Mouse (Mus musculus) forebrain, embryonic 11.5 days (tissue): ENCODE data around the gene Cyp19a1. TPM values are rescaled to one million over a fixed set of nuclear protein-coding genes. Genes with fewer than 3 reads are reported as not detected.

Source experiments
- ATAC-seq: fragments of 200-750 bp; cut with Nextera tagmentation; replicated peaks from 2 replicates; pipeline ENCODE4 v1.8.0; 2017; ENCODE audit warnings: moderate TSS enrichment; ENCODE audit not compliant: low FRiP score
- DNase-seq: peaks from one replicate; pipeline ENCODE4 v3.0.0-alpha.2; 2017; ENCODE audit warnings: low spot score
- H3K27ac ChIP-seq: fragments of 300-500 bp; sonication (generic); 2 replicates; pipeline ENCODE4 v1.5.1; 2014; ENCODE audit warnings: low read depth, low read length
- H3K27me3 ChIP-seq: fragments of 300-500 bp; sonication (generic); 2 replicates; pipeline ENCODE4 v1.6.1; 2014; ENCODE audit warnings: mild to moderate bottlenecking, low read length, mixed read lengths; ENCODE audit not compliant: control insufficient read depth, insufficient read depth
- H3K36me3 ChIP-seq: fragments of 300-500 bp; sonication (generic); 2 replicates; pipeline ENCODE4 v1.6.1; 2014; ENCODE audit warnings: mild to moderate bottlenecking, low read length, moderate library complexity, mixed read lengths; ENCODE audit not compliant: control insufficient read depth, insufficient read depth
- H3K4me1 ChIP-seq: fragments of 300-500 bp; sonication (generic); replicated peaks from 2 replicates; pipeline ENCODE4 v1.6.1; 2014; ENCODE audit warnings: low read length, mixed read lengths; ENCODE audit not compliant: control insufficient read depth, insufficient read depth
- H3K4me2 ChIP-seq: fragments of 300-500 bp; sonication (generic); 2 replicates; pipeline ENCODE4 v1.6.1; 2014; ENCODE audit warnings: low read depth, mild to moderate bottlenecking, low read length, moderate library complexity, mixed read lengths; ENCODE audit not compliant: severe bottlenecking
- H3K4me3 ChIP-seq: fragments of 300-500 bp; sonication (generic); 2 replicates; pipeline ENCODE4 v1.5.1; 2014; ENCODE audit warnings: low read depth, low read length
- H3K9ac ChIP-seq: fragments of 300-500 bp; sonication (generic); 2 replicates; pipeline ENCODE4 v1.6.1; 2014; ENCODE audit warnings: low read length
- H3K9me3 ChIP-seq: fragments of 300-500 bp; sonication (generic); 2 replicates; pipeline ENCODE4 v1.6.1; 2016; ENCODE audit warnings: low read length, mixed read lengths; ENCODE audit not compliant: control insufficient read depth
- WGBS: fragments of 180-500 bp; shearing (Covaris S2); extraction: QIAGEN DNeasy Blood & Tissue Kit; methylation state at CpG from one replicate; pipeline ENCODE4 v1.1.7; 2014; 5-methylcytosine and 5-hydroxymethylcytosine counted together
- polyA plus RNA-seq: library from polyadenylated mRNA; unstranded; fragments of >200 nt; fragmentation: Nextera tagmentation; extraction: Ambion mirVana; gene quantifications from 2 replicates; pipeline ENCODE4 v1.2.1, GENCODE M21; 2014

Gene Cyp19a1
- not detected in 2 replicates for polyA plus RNA-seq

GRCm38 (mm10) chr9:54268010-54268409 lies at the start of gene Cyp19a1:
TSS of gene Cyp19a1 (minus strand) at chr9:54268110.
- H3K9ac ChIP-seq: no peak within 1 kb of the TSS
- H3K4me1 ChIP-seq: no peaks in the 10 kb centered on the region
- no peaks in the 10 kb centered on the region for H3K9me3 ChIP-seq
- no peak for ATAC-seq
- no peak for DNase-seq
- no peak within 1 kb of the TSS for H3K27ac ChIP-seq
- 87% methylated on average over 7 of the region's 7 CpGs for WGBS
- H3K36me3 ChIP-seq: no peaks in the 10 kb centered on the region
- no peaks in the 10 kb centered on the region for H3K27me3 ChIP-seq
- H3K4me2 ChIP-seq: no peak within 1 kb of the TSS
- no peak within 1 kb of the TSS for H3K4me3 ChIP-seq

DNA sequence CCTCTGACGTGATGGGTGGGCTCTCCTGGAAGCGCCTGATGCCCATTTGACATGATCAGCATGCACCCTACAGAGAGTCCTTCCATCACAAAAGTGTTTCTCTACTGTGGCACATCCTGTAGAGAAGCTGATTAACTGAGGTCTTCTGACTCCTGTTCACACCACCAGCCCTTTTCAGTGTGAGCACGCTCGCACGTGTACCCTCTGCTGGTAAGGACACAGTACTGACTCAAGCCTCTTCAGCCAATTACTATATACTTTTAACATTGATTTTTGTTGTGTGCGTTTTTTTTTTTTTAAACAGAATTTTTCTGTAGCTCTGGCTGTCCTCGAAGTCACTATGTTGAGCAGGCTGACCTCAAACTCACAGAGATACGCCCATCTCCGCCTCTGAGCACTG lies 48.5 kb upstream of the Cyp19a1 start:
- Histone ChIP-seq H3K4me3 (no peak overlapping the region), H3K9ac (no peak overlapping the region), H3K27ac (no peak overlapping the region), H3K4me1 (no peaks in the 10 kb centered on the region), H3K4me2 (no peak overlapping the region), H3K36me3 (no peaks in the 10 kb centered on the region), H3K27me3 (no peaks in the 10 kb centered on the region), H3K9me3 (no peaks in the 10 kb centered on the region)
- DNase-seq (no peak), ATAC-seq (no peak)
- WGBS: 79% methylated on average over 9 of the region's 9 CpGs

GRCm38 (mm10) chr9:54308751-54309358 lies 40.9 kb upstream of the Cyp19a1 start:
- H3K4me1 ChIP-seq: no peaks in the 10 kb centered on the region
- H3K27me3 ChIP-seq: no peaks in the 10 kb centered on the region
- no peaks in the 10 kb centered on the region for H3K9me3 ChIP-seq
- no peak overlapping the region for H3K4me3 ChIP-seq
- H3K36me3 ChIP-seq: no peaks in the 10 kb centered on the region
- H3K27ac ChIP-seq: no peak overlapping the region
- WGBS: 41% methylated on average over 2 of the region's 2 CpGs
- H3K4me2 ChIP-seq: no peak overlapping the region
- H3K9ac ChIP-seq: no peak overlapping the region
- ATAC-seq (no peak), DNase-seq (no peak)

DNA sequence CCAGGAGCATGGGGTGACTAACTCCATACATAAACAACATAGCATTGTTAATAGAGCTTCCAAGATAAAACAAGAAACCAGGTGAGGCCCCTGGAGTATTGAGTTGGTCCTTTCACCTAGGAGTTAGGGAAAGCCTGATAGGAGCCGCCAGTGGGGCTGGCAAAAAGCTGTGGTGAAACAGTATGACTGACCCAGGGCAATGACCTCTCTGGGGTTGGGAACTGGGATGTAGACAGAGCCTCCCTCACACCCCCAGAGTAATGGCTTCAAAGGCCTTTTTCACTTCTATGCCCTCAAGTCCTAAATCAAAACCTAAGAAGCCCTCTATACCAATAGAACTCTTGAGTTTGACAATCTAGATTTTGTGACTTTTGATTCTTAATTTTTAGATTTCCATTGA lies 40.3 kb upstream of the Cyp19a1 start:
- Histone ChIP-seq H3K36me3 (no peaks in the 10 kb centered on the region), H3K4me1 (no peaks in the 10 kb centered on the region), H3K27ac (no peak overlapping the region), H3K4me2 (no peak overlapping the region), H3K27me3 (no peaks in the 10 kb centered on the region), H3K4me3 (no peak overlapping the region), H3K9me3 (no peaks in the 10 kb centered on the region), H3K9ac (no peak overlapping the region)
- DNase-seq (no peak), ATAC-seq (no peak)
- 49% methylated on average over 1 of the region's 1 CpGs for WGBS

DNA sequence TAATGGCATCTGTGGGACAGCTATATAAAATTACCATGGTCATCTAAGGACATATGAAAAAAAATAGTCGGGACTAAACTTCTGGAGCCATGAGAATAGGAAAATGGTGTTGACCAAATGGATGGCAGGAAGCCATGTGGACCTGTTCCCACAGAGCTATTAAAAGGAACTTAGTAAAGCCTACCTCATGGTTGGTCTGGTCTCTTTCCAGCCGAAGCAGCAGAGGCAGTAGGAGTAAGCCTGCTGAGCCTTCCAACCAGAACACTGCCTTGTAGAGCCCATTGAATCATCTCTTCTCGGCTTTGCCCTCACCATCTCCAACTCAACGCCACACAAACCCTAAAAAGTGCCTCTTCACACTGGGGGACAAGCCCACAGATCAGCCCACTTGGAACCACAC lies 33.3 kb upstream of the Cyp19a1 start:
- WGBS: 88% methylated on average over 4 of the region's 4 CpGs
- H3K4me2 ChIP-seq: no peak overlapping the region
- H3K9me3 ChIP-seq: no peaks in the 10 kb centered on the region; the same call in 1 of the 2 replicates
- no peak overlapping the region for H3K4me3 ChIP-seq
- ATAC-seq (no peak), DNase-seq (no peak)
- H3K4me1 ChIP-seq: no peaks in the 10 kb centered on the region
- H3K27ac ChIP-seq: no peak overlapping the region
- no peak overlapping the region for H3K9ac ChIP-seq
- no peaks in the 10 kb centered on the region for H3K27me3 ChIP-seq
- no peaks in the 10 kb centered on the region for H3K36me3 ChIP-seq

GRCm38 (mm10) chr9:54299792-54300191 lies 31.9 kb upstream of the Cyp19a1 start:
- no peaks in the 10 kb centered on the region; the same call in 1 of the 2 replicates for H3K9me3 ChIP-seq
- H3K36me3 ChIP-seq: no peaks in the 10 kb centered on the region
- DNase-seq (no peak), ATAC-seq (no peak)
- H3K9ac ChIP-seq: no peak overlapping the region
- no peaks in the 10 kb centered on the region for H3K27me3 ChIP-seq
- no peak overlapping the region for H3K27ac ChIP-seq
- no peak overlapping the region for H3K4me3 ChIP-seq
- no peak overlapping the region for H3K4me2 ChIP-seq
- H3K4me1 ChIP-seq: no peaks in the 10 kb centered on the region

- DNase-seq (no peak), ATAC-seq (no peak)
- H3K9me3 ChIP-seq: no peaks in the 10 kb centered on the region; the same call in 1 of the 2 replicates
These were observed 31.5 kb upstream of the Cyp19a1 start for GRCm38 (mm10) chr9:54299389-54299788.

DNA sequence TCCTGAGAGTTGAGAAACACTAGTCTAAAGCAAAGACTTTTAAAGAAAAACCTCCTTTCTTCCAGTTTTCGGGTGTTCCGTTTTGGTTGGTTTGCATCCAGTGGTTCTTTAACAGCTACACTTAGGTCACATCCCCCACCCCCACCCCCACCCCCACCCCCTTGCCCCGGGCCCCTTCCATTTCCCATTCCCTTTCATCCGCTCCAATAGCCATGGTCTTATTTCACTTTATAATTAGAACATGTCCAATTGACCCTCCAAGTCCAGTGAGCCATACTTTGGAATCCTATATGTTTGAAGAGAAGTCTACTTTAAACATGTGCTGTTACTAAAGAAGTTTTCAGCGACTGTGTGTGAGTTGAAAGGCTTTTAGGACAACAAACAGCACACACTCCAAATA lies 19.9 kb upstream of the Cyp19a1 start:
- no peaks in the 10 kb centered on the region for H3K9me3 ChIP-seq
- H3K4me1 ChIP-seq: 0 out of 2 replicates have a peak, but pooled peaks cover 2% of the 10 kb centered on the region
- H3K27me3 ChIP-seq: peaks cover 5% of the 10 kb centered on the region; the same call in 1 of the 2 replicates
- H3K36me3 ChIP-seq: no peaks in the 10 kb centered on the region
- H3K4me2 ChIP-seq: no peak overlapping the region
- no peak overlapping the region for H3K27ac ChIP-seq
- ATAC-seq: no peak
- no peak for DNase-seq
- H3K9ac ChIP-seq: no peak overlapping the region
- 51% methylated on average over 5 of the region's 5 CpGs for WGBS
- H3K4me3 ChIP-seq: no peak overlapping the region

More at GRCm38 (mm10) chr9:54299389-54299788, 31.5 kb upstream of the Cyp19a1 start:
- Histone ChIP-seq H3K9ac (no peak overlapping the region), H3K27ac (no peak overlapping the region), H3K4me1 (no peaks in the 10 kb centered on the region), H3K36me3 (no peaks in the 10 kb centered on the region), H3K27me3 (no peaks in the 10 kb centered on the region), H3K4me3 (no peak overlapping the region), H3K4me2 (no peak overlapping the region)
- WGBS: 87% methylated on average over 3 of the region's 3 CpGs
